Mouse (Mus musculus) gastrocnemius, postnatal 14 days (tissue): ENCODE data around the gene Olfr1311. TPM values are rescaled to one million over a fixed set of nuclear protein-coding genes. Genes with fewer than 3 reads are reported as not detected.
"Not testable (repeated sequence)": the region's sequence is repeated elsewhere in the genome, so short reads cannot be mapped to it uniquely, and the experiment has no call there.

Source experiments
- DNase-seq: peaks from one replicate; pipeline ENCODE4 v3.0.0; 2021; ENCODE audit warnings: mixed read lengths
- intact Hi-C: fragments of 180-260 bp; cut with DNase I; formaldehyde crosslinking; loops from one replicate; pipeline ENCODE4 v1.15.1; 2025; ENCODE audit warnings: low total_unique reads
- long read RNA-seq, 2 experiments: library from polyadenylated mRNA; stranded (forward); transcript quantifications; one replicate each; pipeline ENCODE4 v2.0.0; 2021
- total RNA-seq, 2 experiments: library from RNA; stranded (reverse); gene quantifications; 2 replicates each; pipeline ENCODE4 v1.2.3; 2021

Olfr1311 gene
- not detected for total RNA-seq
- long read RNA-seq, experiment 1: 0 reads
- long read RNA-seq, experiment 2: 0 reads

- intact Hi-C loops: no loop called here
- no peak for DNase-seq
These were observed at the start of gene Olfr1311 for GRCm38 (mm10) chr2:112024312-112024711. Gene Olfr1311, minus strand, starts transcription at chr2:112024412.

GRCm38 (mm10) chr2:112050138-112050537, 25.9 kb upstream of the Olfr1311 start, which contains the start of gene Olfr1312:
Gene Olfr1312, minus strand, starts transcription at chr2:112050238.
- no peak for DNase-seq

DNA sequence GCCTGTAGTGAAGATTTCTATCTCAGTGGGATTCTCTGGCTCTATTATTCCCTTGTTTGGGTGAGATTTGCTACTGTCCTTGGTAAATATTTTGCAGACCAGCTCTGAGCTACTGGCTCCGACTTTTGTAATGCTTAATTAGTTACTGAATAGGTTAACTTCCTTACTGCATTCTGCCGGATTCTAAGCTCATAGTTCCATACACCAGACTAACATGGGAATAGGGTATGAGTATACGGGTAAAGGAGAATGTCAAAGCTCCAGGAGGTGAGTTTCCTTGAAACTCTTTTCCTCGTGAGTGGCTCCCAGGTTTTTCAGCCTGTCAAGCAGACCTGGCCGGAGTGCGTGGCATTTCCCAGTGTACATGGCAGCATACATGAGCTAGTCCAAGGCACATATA, 2.8 kb upstream of the Olfr1311 start:
- DNase-seq, intact Hi-C loops: not testable (repeated sequence)

More at GRCm38 (mm10) chr2:112050138-112050537, 25.9 kb upstream of the Olfr1311 start, which contains the start of gene Olfr1312:
- intact Hi-C loops: no loop called here

- DNase-seq: no peak
- intact Hi-C loops: no loop called here
These were observed 9.3 kb downstream of the Olfr1311 start for GRCm38 (mm10) chr2:112014900-112015299.

- DNase-seq: no peak
- intact Hi-C loops: no loop called here
These were observed 11.6 kb downstream of the Olfr1311 start, which contains the start of gene Olfr1310 for GRCm38 (mm10) chr2:112012608-112013007. Gene Olfr1310, minus strand, starts transcription at chr2:112012708.

- DNase-seq: no peak
- intact Hi-C loops: no loop called here
These were observed 34.0 kb downstream of the Olfr1311 start, which contains the start of gene Olfr1309 for GRCm38 (mm10) chr2:111990181-111990580. Gene Olfr1309, minus strand, starts transcription at chr2:111990281.

Other genes with a start within 250 kb of the Olfr1311 start
- not detected for gene Olfr1302, start 247.0 kb downstream of the Olfr1311 start, total RNA-seq
- not detected for gene Olfr1303, start 204.1 kb downstream of the Olfr1311 start, total RNA-seq
- not detected for gene Olfr1305, start 147.3 kb downstream of the Olfr1311 start, total RNA-seq
- gene Olfr1306, start 108.1 kb downstream of the Olfr1311 start, total RNA-seq: not detected
- not detected for gene Olfr1307, start 75.0 kb downstream of the Olfr1311 start, total RNA-seq
- not detected for gene Olfr1308, start 59.5 kb downstream of the Olfr1311 start, total RNA-seq
- not detected for gene Olfr1309, start 34.1 kb downstream of the Olfr1311 start, total RNA-seq
- not detected for gene Olfr1310, start 11.7 kb downstream of the Olfr1311 start, total RNA-seq
- gene Olfr1312, start 25.8 kb upstream of the Olfr1311 start, total RNA-seq: not detected
- gene Olfr1313, start 53.4 kb upstream of the Olfr1311 start, total RNA-seq: not detected
- gene Olfr1314, start 72.4 kb upstream of the Olfr1311 start, total RNA-seq: not detected
- not detected for gene Olfr1315-ps1, start 91.0 kb upstream of the Olfr1311 start, total RNA-seq
- gene Olfr1316, start 110.6 kb upstream of the Olfr1311 start, total RNA-seq: not detected
- not detected for gene Olfr1317, start 115.9 kb upstream of the Olfr1311 start, total RNA-seq
- not detected for gene Olfr1318, start 129.8 kb upstream of the Olfr1311 start, total RNA-seq
- gene Lpcat4, start 215.1 kb upstream of the Olfr1311 start, total RNA-seq: 1 to 10 TPM; 1.7 to 2.2 TPM
- not detected for gene Nutm1, start 234.9 kb upstream of the Olfr1311 start, total RNA-seq
- gene Nop10, start 237.5 kb upstream of the Olfr1311 start, total RNA-seq: 10 to 100 TPM; 57.7 to 59.7 TPM
- gene Slc12a6, start 241.4 kb upstream of the Olfr1311 start, total RNA-seq: 10 to 100 TPM; 20.4 to 25.2 TPM
- gene Gm21985, start 241.9 kb upstream of the Olfr1311 start, total RNA-seq: under 1 TPM; 0.71 to 0.84 TPM